Mouse (Mus musculus) WW6 (cell line): Measurements from ENCODE around the gene Gng7.

Experiments
- DNase-seq: peaks from one replicate; pipeline ENCODE4 v3.0.0-alpha.2; 2013; ENCODE audit warnings: low read depth, low spot score

Gng7 gene

GRCm38 (mm10) chr10:80946684-80947437 lies 67.9 kb downstream of the Gng7 start:
- no peak for DNase-seq

DNA sequence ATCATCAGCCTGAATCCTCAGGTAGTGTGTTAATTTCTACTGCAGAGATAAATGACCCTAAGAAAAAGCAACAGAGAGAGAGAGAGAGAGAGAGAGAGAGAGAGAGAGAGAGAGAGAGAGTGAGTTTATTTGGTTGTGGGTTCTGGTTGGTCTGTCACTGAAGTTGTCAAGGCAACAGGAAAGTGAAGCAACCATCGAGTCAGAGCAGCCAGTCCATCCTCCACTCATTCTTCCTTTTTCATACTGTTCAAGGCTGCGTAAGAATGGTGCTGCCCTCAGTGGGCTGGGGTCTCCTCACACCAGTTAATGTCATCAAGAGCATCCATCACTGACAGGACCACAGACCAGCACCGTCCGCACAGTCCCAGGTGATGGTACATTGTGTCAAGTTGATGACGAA lies 70.5 kb downstream of the Gng7 start:
- no peak for DNase-seq

GRCm38 (mm10) chr10:80943701-80944100 lies 71.0 kb downstream of the Gng7 start:
- no peak for DNase-seq

- DNase-seq: no peak
These were observed 71.8 kb downstream of the Gng7 start for GRCm38 (mm10) chr10:80942919-80943318.

- no peak for DNase-seq
These were observed 73.8 kb downstream of the Gng7 start for GRCm38 (mm10) chr10:80940988-80941347.

DNA sequence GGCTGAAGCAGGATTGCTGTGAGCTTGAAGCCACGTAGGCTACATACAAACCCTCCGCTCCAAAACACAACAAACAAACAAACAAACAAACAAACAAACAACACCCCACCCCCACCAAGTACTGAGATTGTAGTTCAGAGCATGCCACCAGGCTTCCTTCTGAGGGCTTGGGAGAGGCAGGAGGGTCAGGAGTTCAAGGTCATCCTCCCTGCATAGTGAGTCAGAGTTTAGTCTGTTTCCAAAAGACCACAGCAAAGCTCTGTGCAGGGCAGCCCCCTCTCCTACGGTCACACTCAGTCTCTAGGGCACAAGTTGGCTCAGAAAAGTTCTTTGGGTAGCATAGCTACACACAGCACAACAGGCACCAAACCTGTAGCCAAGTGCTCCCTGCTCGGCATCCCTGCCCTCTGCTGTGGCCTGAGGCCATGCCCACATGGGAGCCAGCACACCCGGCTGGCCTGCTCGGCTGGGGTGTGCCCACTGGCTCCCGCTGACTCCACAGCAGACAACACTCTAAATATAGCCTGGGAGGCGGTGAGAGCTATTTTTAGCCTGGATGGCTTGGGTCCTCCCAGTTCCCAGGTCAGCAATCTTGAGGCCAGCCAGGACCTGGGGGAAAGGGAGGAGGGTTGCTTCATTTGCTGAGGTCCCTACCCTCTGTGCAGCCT lies 74.3 kb downstream of the Gng7 start:
- DNase-seq: no peak

- DNase-seq: peak; percentile 84
These were observed 75.1 kb downstream of the Gng7 start for GRCm38 (mm10) chr10:80939671-80940070.

GRCm38 (mm10) chr10:80938831-80939550 lies 75.8 kb downstream of the Gng7 start:
- no peak for DNase-seq

- no peak for DNase-seq
These were observed 77.1 kb downstream of the Gng7 start for GRCm38 (mm10) chr10:80937646-80938045.

DNA sequence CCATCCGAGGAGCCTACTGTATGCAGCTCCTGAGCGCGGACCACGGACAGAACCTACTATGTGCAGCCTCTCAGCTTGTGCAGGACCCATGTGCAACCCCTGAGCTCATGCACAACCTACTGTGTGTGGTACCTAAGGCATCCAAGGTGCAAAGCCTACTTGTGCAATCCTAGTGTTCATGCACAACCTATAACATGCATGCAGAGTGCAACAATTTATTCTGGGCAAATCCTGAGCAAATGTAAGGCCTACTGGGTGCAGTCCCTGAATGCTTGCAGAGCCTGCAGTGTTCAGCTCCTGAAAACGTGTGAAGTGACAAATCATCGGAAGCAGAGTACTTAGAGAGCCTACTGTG lies 78.0 kb downstream of the Gng7 start:
- DNase-seq: no peak

DNA sequence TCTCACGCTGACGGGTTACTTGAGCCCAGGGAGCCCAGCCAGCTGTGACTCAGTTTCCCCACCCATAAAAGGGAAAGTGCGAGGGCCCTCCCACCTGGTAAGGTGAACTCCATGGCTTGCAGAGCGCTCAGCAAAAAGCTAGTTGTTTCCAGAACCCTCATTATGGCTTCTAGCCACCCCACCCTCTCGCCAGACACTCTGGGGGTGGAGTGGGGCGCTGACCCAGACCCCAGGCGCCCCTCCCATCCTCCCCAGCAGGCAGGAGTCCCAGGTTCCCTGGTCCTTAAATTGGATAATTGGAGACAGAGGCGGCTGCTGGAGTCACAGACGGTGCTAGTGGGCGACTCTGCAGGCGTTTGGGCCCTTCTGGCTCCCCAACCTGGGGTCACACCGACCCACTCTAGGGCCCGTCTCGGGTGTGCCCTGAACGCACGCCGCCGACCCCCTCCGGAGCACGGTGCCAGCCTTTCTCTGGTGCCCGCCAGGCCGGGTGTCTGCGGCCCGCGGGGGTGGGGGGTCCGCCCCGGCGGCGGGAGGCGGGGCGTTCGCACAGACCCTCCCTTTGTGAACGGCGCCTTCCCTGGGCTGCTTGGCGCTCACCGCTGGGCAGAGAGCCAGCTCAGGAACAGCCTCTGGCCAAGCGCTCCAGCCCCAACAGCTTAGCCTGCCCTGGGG lies 78.5 kb downstream of the Gng7 start:
- no peak for DNase-seq

GRCm38 (mm10) chr10:80935698-80936097 lies 79.0 kb downstream of the Gng7 start:
- DNase-seq: no peak

DNA sequence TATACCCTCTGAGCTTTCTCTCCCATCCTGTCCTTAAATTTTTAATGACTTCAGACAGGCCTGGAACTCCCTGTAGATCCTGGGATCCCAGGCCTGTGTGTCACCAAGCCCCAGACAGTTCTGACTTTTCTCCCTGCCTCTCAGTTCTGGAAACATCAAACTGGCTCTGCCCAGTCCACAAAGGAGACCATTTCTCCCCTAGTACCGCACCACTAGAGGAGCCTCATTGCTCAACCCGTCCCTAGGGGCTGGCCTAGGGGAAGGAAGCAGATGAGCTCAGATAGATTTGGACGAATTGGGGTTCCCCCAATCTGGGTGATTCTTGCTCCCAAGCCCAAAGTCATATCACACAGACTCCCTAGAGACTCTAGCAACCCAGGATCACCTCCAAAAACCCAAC lies 79.5 kb downstream of the Gng7 start:
- DNase-seq: no peak

DNA sequence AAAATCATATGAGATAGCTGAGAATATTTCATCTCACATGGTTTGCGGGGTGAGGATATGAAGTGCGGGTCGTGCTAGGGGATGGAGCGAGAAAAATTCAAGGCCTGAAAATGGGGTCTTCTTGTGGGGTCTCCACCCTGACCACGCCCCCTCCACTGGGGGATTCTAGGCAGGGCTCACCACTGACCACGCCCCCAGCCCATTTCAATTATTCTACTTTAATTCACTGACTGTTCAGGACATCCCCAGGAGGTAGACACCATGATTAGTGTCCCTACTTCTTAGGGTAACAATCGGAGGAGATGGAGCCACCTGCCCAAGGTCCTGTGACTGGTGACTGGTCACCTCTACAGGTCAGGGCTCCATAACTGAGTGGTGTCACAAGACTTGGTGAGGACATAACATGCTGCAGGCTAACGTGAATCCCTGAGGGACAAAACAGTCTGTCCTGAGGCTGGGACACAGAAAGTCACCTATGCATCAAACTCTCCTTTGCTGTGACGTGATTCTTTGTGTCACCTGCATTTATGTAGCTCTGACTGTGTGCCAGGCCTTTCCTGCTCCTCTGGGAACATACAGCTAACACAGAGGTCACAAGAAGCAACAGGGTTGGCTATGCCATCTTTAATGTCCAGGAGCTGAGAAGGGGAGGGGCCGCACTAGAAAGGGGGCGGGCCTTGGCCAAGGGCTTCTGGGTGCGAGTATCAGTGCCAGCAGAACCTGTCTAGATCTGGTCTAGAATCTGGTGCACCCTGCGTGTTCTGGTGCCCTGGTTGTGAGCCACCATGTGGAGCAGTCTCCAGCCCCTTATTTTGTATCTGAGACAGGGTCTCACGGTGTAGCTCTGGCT lies 80.4 kb downstream of the Gng7 start:
- no peak for DNase-seq

- DNase-seq: no peak
These were observed 81.2 kb downstream of the Gng7 start for GRCm38 (mm10) chr10:80933421-80933979.

DNA sequence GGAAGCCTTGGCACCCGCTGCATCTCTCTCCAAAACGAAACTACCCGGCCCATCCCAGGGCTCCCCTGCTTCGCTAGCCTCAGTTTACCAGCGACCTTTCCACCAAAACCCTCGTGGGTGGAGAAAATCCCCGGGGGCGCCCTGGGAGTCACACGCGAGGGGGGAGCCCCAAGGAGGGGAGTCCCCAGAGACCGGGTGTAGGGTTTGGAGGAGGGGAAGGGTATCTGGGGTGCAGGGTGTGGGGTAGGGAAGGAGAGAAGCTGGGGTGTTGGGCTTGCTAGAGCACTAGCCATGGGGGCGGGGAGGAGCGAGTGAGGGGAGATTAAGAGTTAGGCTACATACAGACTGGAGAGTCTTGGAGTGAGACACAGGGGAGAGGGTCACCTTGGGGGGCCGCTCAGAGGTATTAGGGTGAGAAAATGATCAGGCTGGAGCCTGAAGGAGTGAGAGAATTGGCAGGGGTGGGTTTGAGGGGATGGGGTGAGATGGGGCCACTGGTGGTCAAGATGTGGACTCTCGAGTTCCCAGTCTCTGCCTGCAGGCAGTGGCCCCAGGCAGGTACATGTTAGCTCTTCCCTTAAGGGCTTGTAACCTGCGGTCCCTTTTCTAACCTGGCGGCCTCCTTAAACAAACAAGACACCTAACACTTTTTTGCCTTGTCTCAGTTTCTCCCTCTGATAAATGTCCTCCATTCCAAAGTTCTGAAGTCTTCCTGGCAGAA lies 81.9 kb downstream of the Gng7 start:
- DNase-seq: no peak

- no peak for DNase-seq
These were observed 82.5 kb downstream of the Gng7 start for GRCm38 (mm10) chr10:80932206-80932605.

- no peak for DNase-seq
These were observed 83.0 kb downstream of the Gng7 start for GRCm38 (mm10) chr10:80931695-80932094.

DNA sequence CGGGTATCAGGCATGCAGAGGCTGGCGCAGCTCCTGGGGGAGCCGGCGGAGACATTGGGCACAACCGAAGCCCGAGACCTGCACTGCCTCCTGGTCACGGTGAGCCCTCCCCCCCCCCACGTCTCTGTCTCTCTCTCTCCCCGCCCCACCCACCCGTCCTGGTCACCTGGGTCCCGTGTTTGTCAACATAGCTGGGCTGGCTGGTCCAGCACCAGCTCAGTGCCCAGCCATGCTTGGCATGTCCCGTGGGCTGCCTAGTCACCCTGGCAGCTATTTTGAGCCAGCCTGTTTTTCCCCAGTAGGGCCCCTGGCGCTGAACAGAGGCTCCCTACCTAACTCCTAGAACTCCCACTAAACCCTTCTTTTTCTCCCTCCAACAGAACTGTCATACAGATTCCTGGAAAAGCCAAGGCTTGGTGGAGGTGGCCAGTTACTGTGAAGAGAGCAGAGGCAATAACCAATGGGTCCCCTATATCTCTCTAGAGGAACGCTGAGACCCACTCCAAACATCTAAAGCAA lies 83.5 kb downstream of the Gng7 start:
- DNase-seq: no peak
